Mouse (Mus musculus): Measurements from ENCODE around the gene Nim1k.
"Not testable (repeated sequence)": the region's sequence is repeated elsewhere in the genome, so short reads cannot be mapped to it uniquely, and the experiment has no call there.

The Nim1k gene

GRCm38 (mm10) chr13:119684416-119685177, 71.1 kb downstream of the Nim1k start:
- no peak for DNase-seq

GRCm38 (mm10) chr13:119681161-119681560, 74.5 kb downstream of the Nim1k start:
- DNase-seq = no peak

GRCm38 (mm10) chr13:119679721-119680120, 76.0 kb downstream of the Nim1k start:
- no peak for DNase-seq

- no peak for DNase-seq
Observed at GRCm38 (mm10) chr13:119678794-119679193, 76.9 kb downstream of the Nim1k start.

GRCm38 (mm10) chr13:119661420-119661819, 94.3 kb downstream of the Nim1k start:
- not testable (repeated sequence) for DNase-seq
